Mouse (Mus musculus): ENCODE data around the gene Kirrel2.

DNA sequence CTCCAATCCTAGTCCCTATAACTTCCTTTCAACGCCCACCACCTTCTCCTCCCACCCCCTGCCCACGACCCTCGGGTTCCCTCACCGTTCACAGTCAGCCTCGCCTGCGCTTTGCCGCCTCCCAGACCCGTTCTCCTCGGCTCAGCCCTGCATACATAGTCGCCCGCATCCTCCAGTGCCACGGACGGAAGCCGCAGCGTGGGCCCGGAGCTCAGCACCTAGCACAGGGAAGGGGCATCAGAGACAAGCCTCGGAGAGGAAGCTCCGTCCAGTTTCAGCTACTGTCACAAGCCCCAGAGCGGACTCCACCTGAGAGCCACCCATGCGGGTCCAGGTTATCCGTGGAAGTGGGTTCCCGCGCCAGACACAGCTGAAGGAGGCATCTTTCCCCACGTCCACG, 4.2 kb downstream of the Kirrel2 start:
- TF ChIP-seq CTCF (IDR thresholded peaks at IDR 0.05; ENCODE audit: insufficient read depth, low read length): no peak
- no peak for TF ChIP-seq POLR2A (IDR thresholded peaks at IDR 0.05; ENCODE audit: borderline replicate concordance, extremely low read depth, low read depth, low read length)

Measured in lung, adult 2 months (tissue).